Mouse (Mus musculus) regulatory T cell (primary cell): ENCODE measurements around the gene Raf1.

ENCODE experiments used
- in situ Hi-C: fragments of 300-600 bp; cut with MboI, MseI; formaldehyde crosslinking; loops from one replicate; pipeline ENCODE4 v1.15.1; 2025; ENCODE audit warnings: high pct_unique_total_duplicates

Raf1 gene

DNA sequence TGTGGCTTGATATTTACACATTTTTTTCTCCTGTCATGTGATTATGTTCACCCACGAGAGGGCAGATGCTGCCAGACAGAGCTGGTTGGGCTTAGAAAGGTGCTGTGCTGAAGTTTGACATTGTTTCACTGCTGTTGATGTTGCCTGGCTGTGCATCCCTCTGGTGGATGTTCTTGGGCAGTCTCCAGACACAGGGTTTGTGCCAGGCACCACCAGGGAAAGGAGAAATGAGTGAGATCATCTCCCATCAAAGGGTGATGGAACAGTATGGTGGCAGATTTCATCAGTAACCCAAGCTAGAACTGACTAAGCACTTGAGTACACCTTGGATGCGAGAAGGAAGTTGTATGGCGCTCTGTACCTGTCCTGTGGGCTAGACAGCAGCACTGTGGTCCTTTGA is 60.5 kb downstream of the Raf1 start:
- in situ Hi-C loops: no loop called here

DNA sequence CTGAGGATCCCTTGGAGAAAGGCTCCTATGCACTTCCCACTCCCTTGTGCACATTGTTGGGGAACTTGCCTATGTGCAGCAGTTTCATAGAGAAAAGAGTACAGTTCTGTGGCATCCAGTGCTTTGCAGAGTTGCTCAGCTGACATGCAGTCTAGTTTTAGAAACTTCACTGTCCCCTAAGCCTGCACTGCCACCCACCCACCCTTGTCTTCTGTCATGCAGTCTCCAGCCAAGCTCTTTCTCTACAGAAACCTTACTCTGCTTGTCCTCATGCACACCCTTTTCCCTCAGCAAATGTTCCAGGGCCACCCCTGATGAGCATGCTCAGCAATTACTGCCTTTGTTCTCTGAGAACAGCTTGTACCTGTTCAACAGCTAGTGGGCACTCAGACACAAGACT is 62.6 kb downstream of the Raf1 start:
- in situ Hi-C loops: loop anchor here (5.0 kb wide), 1 partner anchor 104 kb away; no protein-coding TSS in a partner anchor

DNA sequence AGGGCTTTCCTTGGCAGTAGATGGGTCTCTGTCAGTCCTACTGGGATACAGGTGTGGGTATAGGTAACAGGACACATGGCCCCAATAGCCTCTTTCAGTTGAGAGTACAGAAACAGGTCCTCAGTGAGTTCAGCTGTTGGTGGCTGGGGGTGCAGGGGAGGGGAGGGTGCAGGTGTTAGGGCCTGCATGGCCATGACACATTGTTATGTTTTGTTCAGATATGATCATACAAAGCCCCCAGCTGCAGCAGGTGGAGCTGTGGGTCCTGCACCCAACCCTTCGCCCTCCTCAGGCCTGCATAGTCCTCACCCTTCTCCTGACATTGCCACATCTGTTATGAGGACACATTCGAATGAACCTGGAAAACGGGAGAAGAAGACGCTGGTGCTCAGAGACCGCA is 66.1 kb downstream of the Raf1 start:
- in situ Hi-C loops: loop anchor here (5.0 kb wide), 1 partner anchor 107 kb away; no protein-coding TSS in a partner anchor

DNA sequence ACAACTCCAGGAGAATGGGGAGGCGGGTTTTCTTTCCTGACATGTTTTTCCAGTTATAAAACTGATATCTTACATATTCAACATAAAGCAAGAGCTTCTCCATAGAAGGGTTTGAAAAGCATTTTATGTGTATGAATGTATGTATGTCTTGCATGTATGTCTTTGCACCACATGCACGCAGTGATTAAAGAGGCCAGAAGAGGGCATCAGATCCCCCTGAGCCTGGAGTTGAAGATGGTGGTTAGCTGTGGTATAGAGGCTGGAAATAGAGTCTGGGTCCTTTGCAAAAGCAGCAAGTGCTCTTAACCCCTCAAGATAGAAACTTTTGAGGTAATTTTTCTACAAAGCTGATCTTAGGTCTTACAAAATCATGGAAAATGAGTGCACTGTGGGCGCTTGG is 67.3 kb downstream of the Raf1 start:
- in situ Hi-C loops: loop anchor here (10.0 kb wide), 1 partner anchor 166 kb away; the partner anchor contains the start of gene Cand2

DNA sequence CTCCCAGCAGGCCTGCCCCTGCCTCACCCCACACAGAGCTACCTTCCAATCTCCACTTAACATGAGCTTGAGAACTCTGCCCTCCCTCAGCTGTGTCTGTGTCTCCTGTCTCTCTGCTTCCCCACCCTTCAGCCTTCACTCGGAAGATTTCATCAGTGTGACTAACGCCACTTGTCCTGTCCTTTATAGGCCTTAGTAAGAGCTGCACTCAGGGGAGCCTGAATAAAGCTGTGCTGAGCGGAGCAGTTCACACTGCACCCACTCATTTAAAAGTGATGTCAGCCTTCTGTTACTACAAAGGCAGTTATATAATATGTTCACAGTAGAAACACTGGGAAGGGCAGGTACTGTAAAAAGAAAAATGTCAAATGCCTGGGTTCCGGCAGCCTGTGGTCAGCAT is 69.0 kb downstream of the Raf1 start:
- in situ Hi-C loops: loop anchor here (10.0 kb wide), 1 partner anchor 167 kb away; the partner anchor contains the start of gene Cand2

DNA sequence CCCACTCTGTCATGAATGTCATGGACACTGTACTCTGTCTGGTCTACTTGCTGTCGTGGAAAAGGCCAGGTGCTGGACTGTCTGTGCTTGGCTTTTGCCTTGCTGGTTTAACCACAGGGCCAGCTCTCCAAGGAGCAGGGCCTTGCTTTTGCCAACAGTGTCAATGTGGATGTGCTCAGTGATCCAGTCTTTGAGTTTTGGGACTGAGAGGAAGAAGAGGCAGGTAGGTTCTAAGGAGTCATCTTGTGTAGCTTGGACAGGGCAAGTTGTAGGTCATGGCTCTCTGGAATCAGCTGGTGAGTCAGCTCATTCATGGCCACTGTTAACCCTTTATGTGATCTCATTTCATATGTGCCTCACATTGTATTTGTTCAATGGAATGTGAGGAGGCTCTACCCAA is 70.0 kb downstream of the Raf1 start:
- in situ Hi-C loops: loop anchor here (10.0 kb wide), 1 partner anchor 168 kb away; the partner anchor contains the start of gene Cand2

DNA sequence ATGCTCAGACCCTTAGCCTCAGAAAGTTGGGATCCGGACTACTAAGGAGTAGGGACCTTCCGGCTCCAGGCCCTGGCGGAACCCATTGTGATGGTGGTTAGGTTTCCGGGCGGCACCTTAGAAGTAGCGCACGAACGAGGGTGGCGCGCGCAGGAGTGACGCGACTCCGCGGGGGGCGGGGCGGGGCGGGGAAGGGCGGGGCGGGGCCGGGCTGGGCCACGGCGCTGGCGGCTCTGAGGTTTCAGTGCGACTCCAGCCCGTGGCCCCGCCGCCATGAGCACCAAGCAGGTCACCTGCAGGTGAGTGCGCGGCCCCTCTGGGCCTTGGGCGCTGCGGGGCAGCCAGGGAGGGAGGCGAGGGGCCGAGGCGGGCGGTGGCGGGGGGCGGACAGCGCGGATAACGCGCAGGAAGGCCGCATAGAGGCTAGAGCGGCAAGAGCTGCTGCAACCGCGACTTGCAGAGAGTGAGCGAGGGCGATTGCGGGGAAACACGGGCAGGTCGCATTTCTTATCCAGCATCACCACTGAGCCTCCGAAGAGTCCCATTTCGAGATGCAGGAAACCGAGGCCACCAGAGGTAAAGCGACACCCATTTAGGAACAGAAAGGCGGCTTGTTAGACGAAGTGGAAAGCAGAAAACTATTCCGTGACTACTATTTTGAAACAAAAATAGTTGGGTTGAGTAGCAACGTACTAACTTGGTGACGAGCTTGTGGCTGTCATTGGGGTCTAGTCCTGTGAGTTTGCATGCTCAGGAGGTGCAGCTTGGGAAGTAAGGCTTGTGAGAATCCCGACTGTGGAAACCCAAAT is 74.5 kb downstream of the Raf1 start, which contains the start of gene Mkrn2:
TSS of gene Mkrn2 (plus strand) at position 188 of the 809 bp plus-strand sequence.
- in situ Hi-C loops: loop anchor here (10.0 kb wide), 1 partner anchor 173 kb away; the partner anchor contains the start of gene Cand2

DNA sequence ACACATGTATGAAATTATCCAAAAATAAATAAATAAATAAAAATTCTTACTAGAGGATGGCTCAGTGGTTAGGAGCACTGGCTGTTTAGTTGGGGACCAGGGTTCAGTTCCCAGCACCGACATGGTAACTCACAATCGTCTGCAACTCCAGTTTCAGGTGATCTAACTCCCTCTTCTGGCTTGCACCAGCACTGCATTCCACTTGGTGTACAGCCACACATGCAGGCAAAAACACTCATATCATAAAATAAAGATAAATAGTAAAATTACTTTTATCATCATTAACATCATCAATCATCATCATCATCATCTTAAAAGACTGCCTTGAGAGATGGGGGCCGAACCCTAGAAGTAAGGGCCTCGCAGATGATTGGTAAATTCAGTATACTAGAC is 75.1 kb downstream of the Raf1 start:
- in situ Hi-C loops: loop anchor here (10.0 kb wide), 1 partner anchor 173 kb away; the partner anchor contains the start of gene Cand2

DNA sequence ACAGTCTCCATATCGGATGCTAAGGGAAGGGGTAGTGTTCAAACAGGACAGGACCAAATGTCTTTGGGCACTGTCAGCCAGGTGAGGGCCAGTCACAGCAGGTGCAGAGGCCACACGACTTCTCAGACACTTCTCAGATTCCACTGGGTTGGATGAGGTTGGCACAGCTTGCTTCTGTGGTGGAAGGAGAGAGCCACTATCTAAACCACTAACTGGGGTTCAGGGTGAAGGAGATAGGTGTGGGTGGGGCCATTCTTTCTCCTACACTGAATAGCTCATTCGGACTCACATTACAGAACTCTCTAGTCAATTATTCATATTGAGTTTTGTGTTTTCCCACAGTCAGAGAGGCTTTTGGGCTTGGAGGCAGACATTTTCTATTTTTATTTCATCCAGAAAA is 80.8 kb downstream of the Raf1 start:
- in situ Hi-C loops: no loop called here

DNA sequence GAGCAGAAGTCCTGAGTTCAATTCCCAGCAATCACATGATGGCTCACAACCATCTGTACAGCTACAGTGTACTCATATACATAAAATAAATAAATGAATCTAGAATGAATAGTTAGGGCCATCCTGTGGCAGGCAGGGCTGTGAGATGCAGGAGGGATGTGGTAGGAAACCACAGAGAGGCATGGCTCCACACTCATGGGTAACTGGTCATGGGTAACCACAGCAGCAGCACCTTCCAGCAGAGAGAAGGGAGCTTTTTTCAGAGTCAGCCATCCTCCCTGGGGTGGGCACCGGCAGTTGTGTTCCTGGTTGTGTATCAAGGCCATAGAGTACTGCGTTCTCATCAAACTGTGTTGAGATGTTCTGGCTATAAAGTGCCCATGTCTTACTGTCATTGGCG is 82.0 kb downstream of the Raf1 start:
- in situ Hi-C loops: no loop called here

DNA sequence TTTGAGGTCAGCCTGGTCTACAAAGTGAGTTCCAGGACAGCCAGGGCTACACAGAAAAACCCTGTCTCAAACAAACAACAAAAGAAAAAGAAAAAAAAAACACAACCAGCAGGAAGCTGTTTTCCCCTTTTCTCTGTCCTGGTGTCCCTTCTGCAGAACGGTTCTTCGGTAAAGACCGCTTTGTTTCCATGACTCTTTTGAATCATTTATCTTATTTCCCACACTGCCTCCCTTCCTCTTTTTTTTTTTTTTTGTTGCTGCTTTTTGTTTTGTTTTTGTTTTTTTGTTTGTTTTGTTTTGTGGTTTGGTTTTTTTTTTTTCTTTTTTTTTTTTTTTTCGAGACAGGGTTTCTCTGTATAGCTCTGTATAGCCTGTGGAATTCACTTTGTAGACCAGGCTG is 83.2 kb downstream of the Raf1 start:
- in situ Hi-C loops: no loop called here

DNA sequence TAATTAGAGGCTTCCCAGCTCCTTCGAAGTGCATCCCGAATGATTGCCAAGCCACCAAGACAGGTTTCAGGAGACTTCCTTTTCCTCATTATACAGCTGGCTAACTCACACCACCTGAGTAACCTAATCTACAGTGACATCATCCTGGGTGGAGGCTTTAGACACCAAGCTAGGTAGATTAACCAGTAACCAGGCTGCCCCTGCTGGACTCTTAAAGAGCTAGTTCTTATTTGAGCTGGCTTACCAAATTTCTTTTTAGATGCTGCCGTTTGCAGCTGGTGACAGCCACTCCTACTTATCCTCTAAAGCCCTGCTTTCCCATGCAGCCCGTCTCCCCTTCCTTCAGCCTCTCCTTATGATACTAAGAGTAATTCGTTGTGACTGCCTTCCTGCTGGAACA is 84.0 kb downstream of the Raf1 start, which contains the start of gene Mkrn2os:
TSS of gene Mkrn2os (minus strand) at position 119 of the 400 bp plus-strand sequence.
- in situ Hi-C loops: no loop called here

DNA sequence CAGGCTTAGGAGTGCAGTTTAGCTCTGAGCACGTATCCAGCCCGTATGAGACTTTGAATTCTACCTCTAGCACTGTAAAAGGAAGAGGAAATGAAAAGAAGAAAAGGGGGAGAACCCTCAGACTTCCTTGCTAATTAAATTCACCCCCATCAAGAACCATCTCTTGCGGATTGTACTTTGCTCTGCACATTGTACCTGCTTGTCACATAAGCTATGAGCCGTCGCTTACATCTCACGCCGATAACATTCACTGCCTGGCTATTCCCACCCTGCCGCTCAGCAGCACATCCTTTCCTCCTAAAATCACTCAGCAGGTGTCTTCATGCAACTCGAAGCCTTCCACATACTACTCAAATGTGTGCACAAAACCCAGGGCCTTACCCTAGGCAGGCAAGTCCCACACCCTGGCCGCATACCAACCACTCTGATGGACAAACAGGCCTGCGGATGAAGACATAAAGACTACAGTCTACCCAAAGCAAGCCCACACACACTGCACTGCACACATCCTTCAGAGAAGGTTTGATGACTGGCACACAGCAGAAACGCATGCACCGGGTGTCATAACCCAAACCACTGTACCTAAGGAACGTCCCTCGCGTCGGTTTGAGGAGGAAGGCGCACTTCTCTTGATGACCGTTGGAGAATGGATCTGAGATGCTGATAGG is 84.6 kb downstream of the Raf1 start:
- in situ Hi-C loops: no loop called here

DNA sequence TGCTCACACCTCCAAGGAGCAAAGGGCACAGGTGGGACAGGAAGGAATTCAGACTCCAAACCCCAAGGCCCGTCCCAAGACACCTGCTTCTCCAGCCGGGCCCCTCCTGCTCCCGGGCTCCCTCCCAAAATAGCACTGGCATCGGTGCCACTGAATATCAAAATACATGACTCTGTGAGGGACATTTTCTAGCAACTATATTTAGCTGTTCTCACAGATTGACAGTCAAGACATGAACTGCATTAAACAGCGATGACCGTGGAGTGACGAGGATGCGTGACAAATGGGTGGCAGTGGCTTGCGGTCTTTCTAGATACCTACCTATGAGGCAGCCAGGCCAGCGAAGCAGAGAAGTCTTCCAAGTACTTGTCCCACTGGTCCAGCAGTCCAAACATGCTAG is 90.1 kb downstream of the Raf1 start:
- in situ Hi-C loops: no loop called here

DNA sequence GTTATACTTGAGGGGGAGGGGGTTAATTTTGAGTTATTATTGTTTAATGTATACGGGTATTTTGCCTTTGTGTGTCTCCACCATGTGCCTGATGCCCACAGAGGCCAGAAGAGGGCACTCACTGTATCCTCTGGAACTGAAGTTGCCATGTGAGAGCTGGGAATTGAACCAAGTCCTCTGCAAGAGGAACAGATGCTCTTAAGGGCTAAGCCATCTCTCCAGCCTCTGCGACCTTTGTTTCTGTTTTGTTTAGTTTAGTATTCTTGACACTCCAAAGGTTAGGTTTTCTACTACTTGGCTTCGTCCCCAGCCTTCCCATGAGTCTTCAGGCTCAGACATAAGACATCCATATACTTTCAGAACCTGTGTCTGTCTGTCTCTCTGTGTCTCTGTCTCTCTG is 92.3 kb downstream of the Raf1 start:
- in situ Hi-C loops: no loop called here

DNA sequence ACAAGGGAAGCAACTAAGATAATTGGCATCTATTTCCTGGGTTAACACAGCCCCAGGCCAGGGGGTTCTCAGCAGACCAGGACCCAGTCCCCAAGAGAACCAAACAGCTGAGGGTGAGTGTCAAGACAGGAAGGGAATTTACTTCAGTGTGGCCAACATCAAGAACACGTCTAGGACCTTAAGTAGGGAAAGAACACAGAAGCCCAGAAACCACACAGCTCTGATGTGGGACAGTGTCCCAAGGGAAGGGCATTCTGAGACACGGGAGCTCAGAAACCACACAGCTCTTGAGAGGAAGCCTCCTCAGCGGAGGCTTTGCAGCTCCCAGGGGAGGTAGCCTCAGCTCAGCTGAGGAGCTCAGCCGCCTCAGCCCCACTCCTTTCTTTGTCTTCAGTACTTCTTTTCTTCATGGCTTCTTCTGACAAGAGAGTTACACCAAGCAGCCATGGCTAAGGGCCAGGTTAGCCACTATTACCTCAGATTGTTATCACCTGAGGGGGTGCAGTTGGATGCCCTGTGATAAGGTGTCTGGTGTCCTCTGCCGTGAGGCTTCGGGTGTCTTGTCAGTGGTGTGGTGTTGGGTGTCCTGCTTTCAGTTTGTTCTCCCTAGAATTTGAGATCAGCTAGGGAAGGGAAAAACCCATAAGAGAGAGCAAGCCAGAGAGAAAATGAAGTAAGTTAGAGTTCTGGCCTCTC is 92.9 kb downstream of the Raf1 start:
- in situ Hi-C loops: no loop called here

DNA sequence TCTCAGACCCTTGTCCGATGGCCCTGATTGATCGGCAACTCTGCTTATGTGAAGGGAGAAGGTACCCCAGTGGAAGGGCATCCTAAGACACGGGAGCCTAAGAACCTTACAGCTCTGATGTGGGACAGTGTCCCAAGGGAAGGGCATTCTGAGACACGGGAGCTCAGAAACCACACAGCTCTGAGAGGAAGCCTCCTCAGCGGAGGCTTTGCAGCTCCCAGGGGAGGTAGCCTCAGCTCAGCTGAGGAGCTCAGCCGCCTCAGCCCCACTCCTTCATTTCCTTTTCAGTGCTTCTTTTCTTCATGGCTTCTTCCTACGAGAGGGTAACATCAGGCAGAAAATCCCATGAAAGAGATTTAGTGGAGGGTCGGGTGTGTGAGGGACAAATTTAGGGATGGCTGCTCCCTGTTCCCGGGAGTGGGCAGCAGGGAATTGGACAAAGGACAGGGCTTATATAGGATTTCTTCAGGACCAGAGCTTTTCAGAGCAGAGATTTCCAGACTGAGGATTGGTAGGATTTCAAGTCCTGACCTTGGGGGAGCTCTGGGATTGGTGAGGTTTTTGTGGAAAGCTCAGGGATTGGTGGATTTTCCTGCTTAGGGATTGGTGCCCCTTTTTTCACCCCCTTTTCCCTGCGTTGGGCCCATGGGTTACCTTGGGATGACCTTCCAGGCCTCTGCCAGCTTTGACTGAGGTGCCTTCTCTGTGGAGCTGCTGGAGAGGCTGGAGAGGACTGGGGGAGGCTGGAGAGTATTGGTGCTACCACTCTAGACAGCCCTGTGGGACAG is 93.9 kb downstream of the Raf1 start:
- in situ Hi-C loops: no loop called here

DNA sequence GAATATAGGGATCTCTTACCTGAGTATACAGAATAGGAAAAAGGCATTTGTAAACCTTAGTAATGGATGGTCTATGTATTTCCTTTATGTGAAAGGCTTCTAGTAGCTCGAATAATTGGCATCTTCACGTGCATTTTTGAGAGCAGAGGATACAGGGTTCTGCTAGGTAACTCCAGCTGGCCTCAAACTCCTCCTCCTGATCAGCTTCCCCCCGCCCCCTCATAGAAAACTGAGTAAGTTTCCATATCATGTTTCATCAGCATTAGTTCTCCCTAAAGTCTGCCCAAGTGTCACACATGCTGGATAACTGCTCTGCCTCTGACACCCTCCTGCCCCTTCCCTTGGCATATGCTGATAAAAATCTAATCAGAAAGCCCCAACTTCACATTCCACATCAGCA is 95.6 kb downstream of the Raf1 start:
- in situ Hi-C loops: no loop called here

DNA sequence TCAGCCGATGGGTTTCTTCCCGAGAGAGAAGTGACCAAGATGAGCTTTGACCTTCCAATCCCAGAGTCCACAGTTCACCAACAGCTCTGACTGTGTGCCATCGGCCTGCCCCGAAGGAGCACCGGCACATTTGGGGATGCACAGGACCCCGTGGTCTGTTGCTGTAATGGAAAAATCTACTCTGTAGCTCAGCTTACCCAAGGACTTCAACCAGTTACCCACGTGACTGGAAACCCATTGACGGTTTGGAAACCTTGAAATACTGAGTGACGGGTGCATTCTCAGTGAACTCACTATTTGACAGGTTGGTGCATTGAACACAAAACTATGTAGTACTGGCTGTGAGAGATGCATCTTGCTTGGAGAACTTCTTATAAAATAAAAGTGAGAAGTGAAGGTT is 98.5 kb downstream of the Raf1 start:
- in situ Hi-C loops: no loop called here

DNA sequence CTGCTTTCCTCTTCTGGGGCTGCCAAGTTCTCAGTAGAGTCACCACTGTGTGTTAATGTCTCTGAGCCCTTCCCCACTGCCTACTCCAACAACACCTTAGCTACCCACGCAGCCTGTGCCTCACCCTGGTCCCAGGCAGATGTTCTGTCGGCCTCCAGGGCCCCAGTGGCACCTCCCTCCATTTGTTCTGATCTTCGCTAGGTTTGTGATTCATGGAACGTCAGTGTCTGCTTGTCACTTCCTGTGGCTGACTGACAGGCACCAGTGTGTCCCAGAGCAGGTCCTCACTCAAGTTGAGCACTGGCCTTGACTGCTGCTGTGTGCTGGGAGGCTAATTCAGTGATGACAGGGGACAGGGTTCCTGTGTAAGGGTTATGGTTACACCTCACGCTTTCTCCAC is 99.0 kb downstream of the Raf1 start:
- in situ Hi-C loops: no loop called here

DNA sequence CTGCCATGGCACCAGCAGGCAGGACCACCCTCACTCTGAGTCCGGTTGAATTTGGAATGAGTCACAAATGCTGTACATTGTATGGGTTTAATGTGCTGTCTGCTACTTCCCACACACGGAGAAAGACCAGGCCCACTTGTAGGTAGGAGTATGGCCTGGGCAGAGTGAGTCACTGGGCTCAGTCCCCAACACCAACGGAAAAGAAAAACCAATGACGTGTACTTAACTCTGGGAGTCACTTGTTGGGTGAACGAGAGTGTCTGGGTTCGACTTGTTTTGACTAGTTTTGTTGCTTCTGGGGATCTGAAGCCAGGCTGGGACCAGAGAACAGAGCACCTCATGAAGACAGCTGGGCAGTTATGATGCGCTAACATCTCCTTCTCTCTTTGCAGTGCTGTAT is 102.3 kb downstream of the Raf1 start:
- in situ Hi-C loops: no loop called here
